Comparison of ENCODE assay signal across 24 mouse cellular contexts in the genomic region with DNA sequence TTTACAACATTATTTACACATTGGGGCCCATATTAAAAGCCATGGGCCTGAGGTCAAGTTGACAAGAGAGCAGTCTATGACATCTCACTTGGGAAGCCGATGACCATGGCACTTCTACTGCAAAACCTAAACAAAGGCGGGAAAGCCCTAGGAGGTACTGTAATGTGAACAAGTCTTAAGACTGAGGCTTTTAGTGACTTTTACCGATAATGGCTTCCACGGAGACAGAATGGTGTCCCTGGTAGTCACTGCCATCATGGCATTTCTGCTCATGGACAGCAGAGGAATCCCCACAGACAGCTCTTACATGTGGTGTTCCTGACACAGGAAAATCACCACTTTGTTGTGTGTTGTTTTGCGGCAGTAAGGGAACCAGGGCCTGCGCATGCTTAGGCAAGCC. TPM values are rescaled to one million over a fixed set of nuclear protein-coding genes. Genes with fewer than 3 reads are reported as not detected.
DNase-seq lines count a peak whose midpoint lies in the region; ATAC-seq lines count a peak whose summit lies in the region.
"Had no signal": no experiment of that assay in that cellular context is flagged by ENCODE, and none has a peak within 500 bp of the region (broad histone marks: within the 10 kb centered on the region; RNA-seq: fewer than 3 reads in every experiment).

No protein-coding gene starts in this region.

- no peaks in the 10 kb centered on the region; the same call in 1 of the 2 replicates for H3K27me3 ChIP-seq in heart, embryonic 12.5 days (replicated peaks)
- no peaks in the 10 kb centered on the region for H3K27me3 ChIP-seq in liver, embryonic 16.5 days (ENCODE audit: control insufficient read depth, insufficient read depth, low read depth, low read length)
- H3K27me3 ChIP-seq: CH12.LX; embryonic facial prominence, embryonic 13.5 days; hindbrain, embryonic 15.5 days; midbrain, embryonic 15.5 days; neural tube, embryonic 12.5 days; stomach, embryonic 15.5 days had no signal

- H3K4me1 ChIP-seq in heart, embryonic 12.5 days (replicated peaks): peaks cover 18% of the 10 kb centered on the region
- H3K4me1 ChIP-seq in liver, embryonic 16.5 days (ENCODE audit: control insufficient read depth, low read depth, low read length): peaks cover 27% of the 10 kb centered on the region
- H3K4me1 ChIP-seq: embryonic facial prominence, embryonic 13.5 days; hindbrain, embryonic 15.5 days; limb, embryonic 10.5 days; midbrain, embryonic 15.5 days; neural tube, embryonic 12.5 days; stomach, embryonic 15.5 days had no signal

- H3K4me2 ChIP-seq in heart, embryonic 12.5 days: no peak overlapping the region
- peak overlapping the region; percentile 42; the same call in 1 of the 2 replicates for H3K4me2 ChIP-seq in liver, embryonic 16.5 days (ENCODE audit: low read depth, low read length)
- H3K4me2 ChIP-seq: embryonic facial prominence, embryonic 13.5 days; hindbrain, embryonic 15.5 days; midbrain, embryonic 15.5 days; neural tube, embryonic 12.5 days; stomach, embryonic 15.5 days had no signal

- intact Hi-C loops in heart, postnatal 25 days (cut with DNase I): loop anchor here (10.0 kb wide), 1 partner anchor 146 kb away; no protein-coding TSS in a partner anchor

- no peak overlapping the region for H3K9ac ChIP-seq in heart, embryonic 12.5 days
- H3K9ac ChIP-seq in liver, embryonic 16.5 days (ENCODE audit: low read depth, low read length): peak overlapping the region; percentile 14; the same call in 1 of the 2 replicates
- H3K9ac ChIP-seq: embryonic facial prominence, embryonic 13.5 days; hindbrain, embryonic 15.5 days; midbrain, embryonic 15.5 days; neural tube, embryonic 12.5 days; stomach, embryonic 15.5 days had no signal

- peak overlapping the region; percentile 4; the same call in 1 of the 2 replicates for H3K27ac ChIP-seq in heart, embryonic 12.5 days (ENCODE audit: poor library complexity, severe bottlenecking)
- peak overlapping the region; percentile 90 for H3K27ac ChIP-seq in liver, embryonic 16.5 days (ENCODE audit: low read length)
- H3K27ac ChIP-seq: embryonic facial prominence, embryonic 13.5 days; hindbrain, embryonic 15.5 days; limb, embryonic 10.5 days; midbrain, embryonic 15.5 days; neural tube, embryonic 12.5 days; stomach, embryonic 15.5 days had no signal

- no peak overlapping the region for H3K4me3 ChIP-seq in heart, embryonic 12.5 days
- H3K4me3 ChIP-seq in liver, embryonic 16.5 days (ENCODE audit: low read depth, low read length): no peak overlapping the region
- H3K4me3 ChIP-seq: embryonic facial prominence, embryonic 13.5 days; hindbrain, embryonic 15.5 days; limb, embryonic 10.5 days; midbrain, embryonic 15.5 days; neural tube, embryonic 12.5 days; stomach, embryonic 15.5 days had no signal

- WGBS in heart, embryonic 12.5 days: 69% methylated on average over 6 of the region's 6 CpGs
- 73% methylated on average over 6 of the region's 6 CpGs for whole genome bisulfite sequencing in liver, embryonic 16.5 days (ENCODE audit: insufficient replicate concordance)

- H3K9me3 ChIP-seq in heart, embryonic 12.5 days (replicated peaks): peaks cover 12% of the 10 kb centered on the region
- H3K9me3 ChIP-seq in liver, embryonic 16.5 days (replicated peaks; ENCODE audit: control insufficient read depth, low read length): 0 out of 2 replicates have a peak, but pooled peaks cover 3% of the 10 kb centered on the region
- H3K9me3 ChIP-seq: embryonic facial prominence, embryonic 13.5 days; hindbrain, embryonic 15.5 days; limb, embryonic 10.5 days; midbrain, embryonic 15.5 days; neural tube, embryonic 12.5 days; stomach, embryonic 15.5 days had no signal

- peak; percentile 4; the same call in 1 of the 2 replicates for ATAC-seq in heart, embryonic 12.5 days (ENCODE audit: insufficient number of reproducible peaks, low FRiP score)
- ATAC-seq in common myeloid progenitor, adult 5-6 weeks (replicated peaks; ENCODE audit: low read depth, poor library complexity, severe bottlenecking): peak; percentile 11; the same call in 1 of the 2 replicates
- ATAC-seq in liver, embryonic 16.5 days (ENCODE audit: low read depth): no peak
- ATAC-seq: forebrain, embryonic 16.5 days; lung, postnatal 0 days; midbrain, embryonic 15.5 days had no signal

- DNase-seq in heart, postnatal 25 days (ENCODE audit: low spot score): no peak
- peak; percentile 10 for DNase-seq in liver
- no peak for DNase-seq in right cerebral cortex, postnatal 14 days
- no peak for DNase-seq in B cell, adult 2 months
- DNase-seq in retina, postnatal 1 day: no peak
- DNase-seq: adrenal gland, adult 8-10 months; cerebellum, adult 18-20 months; cerebellum, postnatal 14 days; gastrocnemius, postnatal 36 days; kidney, adult 8-10 months; kidney, postnatal 10 days; thymus, postnatal 25 days had no signal

- H3K36me3 ChIP-seq in heart, embryonic 12.5 days: peaks cover 39% of the 10 kb centered on the region
- H3K36me3 ChIP-seq in liver, embryonic 16.5 days (ENCODE audit: control insufficient read depth, insufficient read depth): peaks cover 31% of the 10 kb centered on the region

RNA-seq across cellular contexts. Expression of a gene that starts 35.6 kb away (rescaled TPM):
- 22.9 and 23.1 TPM in 2 replicates for polyA plus RNA-seq in heart, embryonic 12.5 days (2016; fragmentation: Nextera tagmentation; extraction: Ambion mirVana)
- total RNA-seq in heart, postnatal 25 days (2021): 1 to 10 TPM in 1 of 2 experiments, under 1 TPM in 1; 0.75 to 1.8 TPM
- total RNA-seq in common myeloid progenitor, adult 5-6 weeks (2017): 127 and 170 TPM in 2 replicates
- polyA plus RNA-seq in liver, embryonic 16.5 days (2015; fragmentation: Nextera tagmentation; extraction: Ambion mirVana): 29.5 and 33.8 TPM in 2 replicates

RNA-seq across cellular contexts. Expression of a gene that starts 35.7 kb away (rescaled TPM):
- polyA plus RNA-seq in heart, embryonic 12.5 days (2016; fragmentation: Nextera tagmentation; extraction: Ambion mirVana): 2.4 and 3.0 TPM in 2 replicates
- 10 to 100 TPM; 13.1 to 16.9 TPM for total RNA-seq in heart, postnatal 25 days (2021)
- total RNA-seq in common myeloid progenitor, adult 5-6 weeks (2017): 21.8 and 26.3 TPM in 2 replicates
- polyA plus RNA-seq in liver, embryonic 16.5 days (2015; fragmentation: Nextera tagmentation; extraction: Ambion mirVana): 1.8 and 2.2 TPM in 2 replicates

RNA-seq across cellular contexts. Expression of a gene that starts 51.8 kb away (rescaled TPM):
- polyA plus RNA-seq in heart, embryonic 12.5 days (2016; fragmentation: Nextera tagmentation; extraction: Ambion mirVana): 6.8 TPM in 2 replicates
- total RNA-seq in heart, postnatal 25 days (2021): 1 to 10 TPM; 6.8 to 7.3 TPM
- 4.3 and 7.2 TPM in 2 replicates for total RNA-seq in common myeloid progenitor, adult 5-6 weeks (2017)
- polyA plus RNA-seq in liver, embryonic 16.5 days (2015; fragmentation: Nextera tagmentation; extraction: Ambion mirVana): 3.8 and 4.6 TPM in 2 replicates

RNA-seq across cellular contexts. Expression of a gene that starts 57.0 kb away (rescaled TPM):
- polyA plus RNA-seq in heart, embryonic 12.5 days (2016; fragmentation: Nextera tagmentation; extraction: Ambion mirVana): 69.0 and 71.7 TPM in 2 replicates
- 10 to 100 TPM; 31.3 to 36.7 TPM for total RNA-seq in heart, postnatal 25 days (2021)
- total RNA-seq in common myeloid progenitor, adult 5-6 weeks (2017): 81.1 and 99.3 TPM in 2 replicates
- 27.0 and 30.9 TPM in 2 replicates for polyA plus RNA-seq in liver, embryonic 16.5 days (2015; fragmentation: Nextera tagmentation; extraction: Ambion mirVana)

Comparison
In these comparisons a context has a peak if more than half of its experiments do, and no peak if none do; other contexts are left out.
1. RNA of a gene that starts 35.6 kb away (total RNA-seq): 127 to 170 TPM in common myeloid progenitor, adult 5-6 weeks; 0.75 to 1.8 TPM in heart, postnatal 25 days; every median in the first group is over 10 times any median in the second.